Mouse (Mus musculus) gastrocnemius, postnatal 10 days (tissue): ENCODE data around the gene Dppa1. TPM values are rescaled to one million over a fixed set of nuclear protein-coding genes. Genes with fewer than 3 reads are reported as not detected.

ENCODE experiments used
- total RNA-seq, 2 experiments: library from RNA; stranded (reverse); gene quantifications; 2 replicates each; pipeline ENCODE4 v1.2.3; 2021

Gene Dppa1
- total RNA-seq, 2 experiments from 2014 or later: not detected

Other genes starting within 250 kb of the Dppa1 start
- gene Itk, start 239.7 kb downstream of the Dppa1 start, total RNA-seq: under 1 TPM; 0.14 to 0.18 TPM
- not detected for gene Fam71b, start 232.7 kb downstream of the Dppa1 start, total RNA-seq
- 10 to 100 TPM; 17.4 to 18.4 TPM for gene Med7, start 192.3 kb downstream of the Dppa1 start, total RNA-seq
- under 1 TPM; 0.12 to 0.23 TPM for gene Havcr2, start 174.3 kb downstream of the Dppa1 start, total RNA-seq
- not detected for gene Gm12169, start 105.0 kb downstream of the Dppa1 start, total RNA-seq
- gene BC053393, start 57.7 kb downstream of the Dppa1 start, total RNA-seq: not detected
- not detected for gene Timd2, start 77.8 kb upstream of the Dppa1 start, total RNA-seq
- gene Havcr1, start 105.8 kb upstream of the Dppa1 start, total RNA-seq: under 1 TPM; 0.27 to 0.33 TPM
- under 1 TPM; 0.45 to 0.77 TPM for gene Timd4, start 181.5 kb upstream of the Dppa1 start, total RNA-seq